Mouse (Mus musculus) cortical plate, adult 2 months (tissue): ENCODE measurements around the gene Lyrm4.

Source experiments
- CTCF ChIP-seq: fragments of 200-500 bp; IDR thresholded peaks from 2 replicates; pipeline ENCODE4 v1.5.1; 2011; ENCODE audit warnings: mild to moderate bottlenecking, control low read depth, low read length; ENCODE audit not compliant: insufficient read depth; ENCODE audit errors: extremely low read depth
- POLR2A ChIP-seq: fragments of 200-500 bp; IDR thresholded peaks from 2 replicates; pipeline ENCODE4 v1.6.1; 2011; ENCODE audit warnings: mild to moderate bottlenecking, low read length, control low read depth; ENCODE audit not compliant: insufficient read depth; ENCODE audit errors: extremely low read depth

DNA sequence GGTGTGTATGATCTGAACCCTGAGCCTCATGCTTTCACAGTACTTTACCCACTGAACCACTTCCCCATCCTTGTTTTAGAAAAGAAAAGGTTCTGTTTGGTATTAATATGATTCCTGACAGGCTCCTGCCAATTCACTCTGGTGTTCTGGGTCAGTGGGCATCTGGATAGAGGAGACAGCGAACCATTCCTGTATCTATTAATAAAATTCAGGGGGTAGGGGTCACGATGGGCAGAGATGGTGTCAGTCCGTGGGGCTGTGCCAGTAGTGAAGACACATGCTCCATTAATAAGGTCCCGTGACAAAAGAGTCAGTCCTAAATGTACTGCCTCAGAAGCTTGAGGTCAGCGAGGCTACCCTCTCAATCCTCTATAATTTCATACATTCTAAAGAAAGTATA lies 4.1 kb downstream of the Lyrm4 start:
- no peak for TF ChIP-seq CTCF
- TF ChIP-seq POLR2A, result no peak
